Mouse (Mus musculus): ENCODE results near the gene Gmeb2. TPM values are rescaled to one million over a fixed set of nuclear protein-coding genes. Genes with fewer than 3 reads are reported as not detected.

Gmeb2 gene
- 10.0 and 10.9 TPM in 2 replicates for polyA plus RNA-seq (2012; rRNA removed)

GRCm38 (mm10) chr2:181287958-181288350 is at the start of gene Gmeb2:
Gene Gmeb2 (minus strand): TSS chr2:181288035.

GRCm38 (mm10) chr2:181319248-181320102 is 31.6 kb upstream of the Gmeb2 start, which contains the start of gene Rtel1:
Gene Rtel1 (plus strand): TSS chr2:181319739.

GRCm38 (mm10) chr2:181314080-181314810 is 26.4 kb upstream of the Gmeb2 start, which contains the start of gene Stmn3:
Gene Stmn3 (minus strand): TSS chr2:181314500.

GRCm38 (mm10) chr2:181241602-181242313 is 46.1 kb downstream of the Gmeb2 start, which contains the start of gene Helz2:
Gene Helz2 (minus strand): TSS chr2:181242027.

GRCm38 (mm10) chr2:181219538-181220216 is 68.2 kb downstream of the Gmeb2 start, which contains the start of gene Fndc11:
Gene Fndc11 (plus strand): TSS chr2:181220013.

GRCm38 (mm10) chr2:181213021-181213445 is 74.8 kb downstream of the Gmeb2 start, which contains the start of gene Srms:
Gene Srms (minus strand): TSS chr2:181213185.

GRCm38 (mm10) chr2:181202422-181202821 is 85.4 kb downstream of the Gmeb2 start, which contains the start of gene Ptk6:
Gene Ptk6 (minus strand): TSS chr2:181202789.

Other genes starting within 250 kb of the Gmeb2 start
- gene Chrna4, start 244.5 kb downstream of the Gmeb2 start, polyA plus RNA-seq (2012; rRNA removed) = 1.4 and 5.0 TPM in 2 replicates
- gene Kcnq2, start 152.7 kb downstream of the Gmeb2 start, polyA plus RNA-seq (2012; rRNA removed) = 0.01 and 0.02 TPM in 2 replicates
- 0.01 TPM in 1 of 2 replicates, not detected in the other for gene Eef1a2, start 131.0 kb downstream of the Gmeb2 start, polyA plus RNA-seq (2012; rRNA removed)
- gene Ppdpf, start 100.8 kb downstream of the Gmeb2 start, polyA plus RNA-seq (2012; rRNA removed) = 55.6 and 57.3 TPM in 2 replicates
- 0.23 TPM in 2 replicates for gene Ptk6, start 85.2 kb downstream of the Gmeb2 start, polyA plus RNA-seq (2012; rRNA removed)
- 0.46 and 0.74 TPM in 2 replicates for gene Srms, start 74.8 kb downstream of the Gmeb2 start, polyA plus RNA-seq (2012; rRNA removed)
- 0.08 and 0.10 TPM in 2 replicates for gene Fndc11, start 68.0 kb downstream of the Gmeb2 start, polyA plus RNA-seq (2012; rRNA removed)
- gene Helz2, start 46.0 kb downstream of the Gmeb2 start, polyA plus RNA-seq (2012; rRNA removed) = 17.9 and 19.5 TPM in 2 replicates
- gene Stmn3, start 26.5 kb upstream of the Gmeb2 start, polyA plus RNA-seq (2012; rRNA removed) = 0.02 and 0.05 TPM in 2 replicates
- 22.6 and 25.0 TPM in 2 replicates for gene Rtel1, start 31.7 kb upstream of the Gmeb2 start, polyA plus RNA-seq (2012; rRNA removed)
- gene Zgpat, start 76.9 kb upstream of the Gmeb2 start, polyA plus RNA-seq (2012; rRNA removed) = 9.7 and 10.8 TPM in 2 replicates
- 18.3 and 21.0 TPM in 2 replicates for gene Arfrp1, start 77.4 kb upstream of the Gmeb2 start, polyA plus RNA-seq (2012; rRNA removed)
- 10.6 and 12.7 TPM in 2 replicates for gene Lime1, start 92.0 kb upstream of the Gmeb2 start, polyA plus RNA-seq (2012; rRNA removed)
- gene Zbtb46, start 171.4 kb upstream of the Gmeb2 start, polyA plus RNA-seq (2012; rRNA removed) = 2.8 and 3.5 TPM in 2 replicates
- not detected in 2 replicates for gene Abhd16b, start 205.2 kb upstream of the Gmeb2 start, polyA plus RNA-seq (2012; rRNA removed)
- gene Tpd52l2, start 209.1 kb upstream of the Gmeb2 start, polyA plus RNA-seq (2012; rRNA removed) = 32.5 and 33.9 TPM in 2 replicates
- 14.9 and 17.4 TPM in 2 replicates for gene Dnajc5, start 232.4 kb upstream of the Gmeb2 start, polyA plus RNA-seq (2012; rRNA removed)

All from liver, embryonic 18 days (tissue).